Mouse (Mus musculus) embryonic facial prominence, embryonic 14.5 days (tissue): ENCODE data around the gene Tmem98. TPM values are rescaled to one million over a fixed set of nuclear protein-coding genes. Genes with fewer than 3 reads are reported as not detected.

Source experiments
- ATAC-seq: fragments of 200-750 bp; cut with Nextera tagmentation; 2 replicates; pipeline ENCODE4 v1.8.0; 2017; ENCODE audit warnings: low read depth, moderate number of reproducible peaks, moderate TSS enrichment
- DNase-seq: peaks from one replicate; pipeline ENCODE4 v3.0.0-alpha.2; 2015; ENCODE audit warnings: low spot score
- H3K27ac ChIP-seq: fragments of 300-500 bp; sonication (generic); replicated peaks from 2 replicates; pipeline ENCODE4 v1.5.1; 2014; ENCODE audit warnings: low read depth, mild to moderate bottlenecking, low read length, moderate library complexity
- H3K27me3 ChIP-seq: fragments of 300-500 bp; sonication (generic); replicated peaks from 2 replicates; pipeline ENCODE4 v1.6.1; 2014; ENCODE audit warnings: low read length; ENCODE audit not compliant: control insufficient read depth, insufficient read depth
- H3K36me3 ChIP-seq: fragments of 300-500 bp; sonication (generic); 2 replicates; pipeline ENCODE4 v1.6.1; 2014; ENCODE audit warnings: low read length, mixed read lengths; ENCODE audit not compliant: control insufficient read depth, insufficient read depth
- H3K4me1 ChIP-seq: fragments of 300-500 bp; sonication (generic); 2 replicates; pipeline ENCODE4 v1.6.1; 2014; ENCODE audit warnings: antibody characterized with exemption, low read length; ENCODE audit not compliant: control insufficient read depth, insufficient read depth
- H3K4me2 ChIP-seq: fragments of 300-500 bp; sonication (generic); 2 replicates; pipeline ENCODE4 v1.6.1; 2014; ENCODE audit warnings: low read depth, mild to moderate bottlenecking, low read length, moderate library complexity, mixed read lengths
- H3K4me3 ChIP-seq: fragments of 300-500 bp; sonication (generic); 2 replicates; pipeline ENCODE4 v1.5.1; 2014; ENCODE audit warnings: low read depth, mild to moderate bottlenecking, low read length
- H3K9ac ChIP-seq: fragments of 300-500 bp; sonication (generic); 2 replicates; pipeline ENCODE4 v1.6.1; 2014; ENCODE audit warnings: low read depth, mild to moderate bottlenecking, low read length, moderate library complexity, mixed read lengths
- H3K9me3 ChIP-seq: fragments of 300-500 bp; sonication (generic); 2 replicates; pipeline ENCODE4 v1.6.1; 2016; ENCODE audit warnings: low read length; ENCODE audit not compliant: control insufficient read depth
- WGBS: fragments of 180-500 bp; shearing (Covaris S2); extraction: QIAGEN DNeasy Blood & Tissue Kit; methylation state at CpG from one replicate; pipeline ENCODE4 v1.1.7; 2014; 5-methylcytosine and 5-hydroxymethylcytosine counted together
- polyA plus RNA-seq: library from polyadenylated mRNA; unstranded; fragments of >200 nt; fragmentation: Nextera tagmentation; extraction: Ambion mirVana; gene quantifications from 2 replicates; pipeline ENCODE4 v1.2.1, GENCODE M21; 2014

Tmem98 gene
- polyA plus RNA-seq, 1 experiment from 2014 or later = 60.4 TPM

GRCm38 (mm10) chr11:80821794-80822193 is 11.8 kb downstream of the Tmem98 start:
- H3K9me3 ChIP-seq = no peaks in the 10 kb centered on the region
- no peak overlapping the region for H3K9ac ChIP-seq
- DNase-seq = no peak
- WGBS = 79% methylated on average over 9 of the region's 9 CpGs
- H3K4me2 ChIP-seq = no peak overlapping the region
- H3K4me1 ChIP-seq = 0 out of 2 replicates have a peak, but pooled peaks cover 7% of the 10 kb centered on the region
- no peak for ATAC-seq
- H3K36me3 ChIP-seq = peaks cover 21% of the 10 kb centered on the region
- H3K4me3 ChIP-seq = no peak overlapping the region
- no peak overlapping the region for H3K27ac ChIP-seq
- H3K27me3 ChIP-seq = no peaks in the 10 kb centered on the region

GRCm38 (mm10) chr11:80835395-80835794 is 25.4 kb downstream of the Tmem98 start:
- no peaks in the 10 kb centered on the region for H3K36me3 ChIP-seq
- no peaks in the 10 kb centered on the region for H3K4me1 ChIP-seq
- WGBS = 65% methylated on average over 2 of the region's 2 CpGs
- DNase-seq (no peak), ATAC-seq (no peak)
- no peak overlapping the region for H3K4me3 ChIP-seq
- no peak overlapping the region for H3K27ac ChIP-seq
- H3K9ac ChIP-seq = no peak overlapping the region
- no peaks in the 10 kb centered on the region for H3K9me3 ChIP-seq
- no peaks in the 10 kb centered on the region for H3K27me3 ChIP-seq
- H3K4me2 ChIP-seq = no peak overlapping the region

- H3K36me3 ChIP-seq = no peaks in the 10 kb centered on the region
- H3K9me3 ChIP-seq = no peaks in the 10 kb centered on the region
- H3K9ac ChIP-seq = no peak overlapping the region
- DNase-seq = no peak
- ATAC-seq = no peak
- no peaks in the 10 kb centered on the region for H3K4me1 ChIP-seq
- H3K27ac ChIP-seq = no peak overlapping the region
- H3K27me3 ChIP-seq = no peaks in the 10 kb centered on the region
- no peak overlapping the region for H3K4me3 ChIP-seq
- WGBS = 56% methylated on average over 4 of the region's 4 CpGs
- H3K4me2 ChIP-seq = no peak overlapping the region
These were observed 25.9 kb downstream of the Tmem98 start for GRCm38 (mm10) chr11:80835841-80836240.

GRCm38 (mm10) chr11:80838724-80839123 is 28.7 kb downstream of the Tmem98 start:
- ATAC-seq (no peak), DNase-seq (no peak)
- Histone ChIP-seq H3K9ac (no peak overlapping the region), H3K27me3 (no peaks in the 10 kb centered on the region), H3K4me3 (no peak overlapping the region), H3K4me1 (no peaks in the 10 kb centered on the region), H3K27ac (no peak overlapping the region), H3K36me3 (no peaks in the 10 kb centered on the region), H3K4me2 (no peak overlapping the region), H3K9me3 (no peaks in the 10 kb centered on the region)
- WGBS = 74% methylated on average over 1 of the region's 1 CpGs

- no peak overlapping the region for H3K27ac ChIP-seq
- 70% methylated on average over 2 of the region's 2 CpGs for whole genome bisulfite sequencing
- ATAC-seq = no peak
These were observed 33.5 kb downstream of the Tmem98 start for GRCm38 (mm10) chr11:80843435-80843834.

GRCm38 (mm10) chr11:80845486-80845885 is 35.5 kb downstream of the Tmem98 start:
- no peak overlapping the region for H3K4me2 ChIP-seq
- no peaks in the 10 kb centered on the region for H3K9me3 ChIP-seq
- H3K27ac ChIP-seq = no peak overlapping the region
- H3K4me3 ChIP-seq = no peak overlapping the region
- WGBS = 36% methylated on average over 7 of the region's 7 CpGs
- no peaks in the 10 kb centered on the region for H3K36me3 ChIP-seq
- H3K4me1 ChIP-seq = no peaks in the 10 kb centered on the region
- no peak for ATAC-seq
- no peaks in the 10 kb centered on the region for H3K27me3 ChIP-seq
- no peak overlapping the region for H3K9ac ChIP-seq
- DNase-seq = no peak

More at GRCm38 (mm10) chr11:80843435-80843834, 33.5 kb downstream of the Tmem98 start:
- H3K4me1 ChIP-seq = no peaks in the 10 kb centered on the region
- no peak overlapping the region for H3K4me3 ChIP-seq
- no peaks in the 10 kb centered on the region for H3K9me3 ChIP-seq
- no peaks in the 10 kb centered on the region for H3K27me3 ChIP-seq
- no peak overlapping the region for H3K4me2 ChIP-seq
- H3K9ac ChIP-seq = no peak overlapping the region
- no peak for DNase-seq
- H3K36me3 ChIP-seq = no peaks in the 10 kb centered on the region

GRCm38 (mm10) chr11:80846115-80846514 is 36.1 kb downstream of the Tmem98 start:
- no peak for DNase-seq
- no peak overlapping the region for H3K4me3 ChIP-seq
- H3K4me2 ChIP-seq = no peak overlapping the region
- ATAC-seq = no peak
- no peaks in the 10 kb centered on the region for H3K36me3 ChIP-seq
- H3K9ac ChIP-seq = no peak overlapping the region
- H3K9me3 ChIP-seq = no peaks in the 10 kb centered on the region
- no peak overlapping the region for H3K27ac ChIP-seq
- 26% methylated on average over 3 of the region's 3 CpGs for WGBS
- no peaks in the 10 kb centered on the region for H3K4me1 ChIP-seq
- no peaks in the 10 kb centered on the region for H3K27me3 ChIP-seq

- no peak overlapping the region for H3K4me3 ChIP-seq
- H3K36me3 ChIP-seq = no peaks in the 10 kb centered on the region
- WGBS = 46% methylated on average over 5 of the region's 5 CpGs
- H3K4me2 ChIP-seq = no peak overlapping the region
- H3K4me1 ChIP-seq = no peaks in the 10 kb centered on the region
- no peaks in the 10 kb centered on the region for H3K27me3 ChIP-seq
- no peaks in the 10 kb centered on the region for H3K9me3 ChIP-seq
- DNase-seq (no peak), ATAC-seq (no peak)
- no peak overlapping the region for H3K27ac ChIP-seq
- H3K9ac ChIP-seq = no peak overlapping the region
These were observed 38.2 kb downstream of the Tmem98 start for GRCm38 (mm10) chr11:80848131-80848530.

GRCm38 (mm10) chr11:80851859-80852258 is 41.9 kb downstream of the Tmem98 start:
- H3K4me2 ChIP-seq = no peak overlapping the region
- no peak overlapping the region for H3K27ac ChIP-seq
- no peaks in the 10 kb centered on the region for H3K27me3 ChIP-seq
- H3K9ac ChIP-seq = no peak overlapping the region
- ATAC-seq (no peak), DNase-seq (peak; percentile 20)
- H3K9me3 ChIP-seq = no peaks in the 10 kb centered on the region
- 52% methylated on average over 5 of the region's 5 CpGs for WGBS
- no peaks in the 10 kb centered on the region for H3K4me1 ChIP-seq
- no peaks in the 10 kb centered on the region for H3K36me3 ChIP-seq
- H3K4me3 ChIP-seq = no peak overlapping the region
